Mouse (Mus musculus) c-Kit-positive CD71-positive TER-119-positive erythroid progenitor cells, embryonic 14.5 days (primary cell): ENCODE data around the gene Afdn.
"Not testable (repeated sequence)": the region's sequence is repeated elsewhere in the genome, so short reads cannot be mapped to it uniquely, and the experiment has no call there.

ENCODE experiments used
- DNase-seq: peaks from one replicate; pipeline ENCODE4 v3.0.0-alpha.2; 2013; ENCODE audit warnings: low spot score

Afdn gene

DNA sequence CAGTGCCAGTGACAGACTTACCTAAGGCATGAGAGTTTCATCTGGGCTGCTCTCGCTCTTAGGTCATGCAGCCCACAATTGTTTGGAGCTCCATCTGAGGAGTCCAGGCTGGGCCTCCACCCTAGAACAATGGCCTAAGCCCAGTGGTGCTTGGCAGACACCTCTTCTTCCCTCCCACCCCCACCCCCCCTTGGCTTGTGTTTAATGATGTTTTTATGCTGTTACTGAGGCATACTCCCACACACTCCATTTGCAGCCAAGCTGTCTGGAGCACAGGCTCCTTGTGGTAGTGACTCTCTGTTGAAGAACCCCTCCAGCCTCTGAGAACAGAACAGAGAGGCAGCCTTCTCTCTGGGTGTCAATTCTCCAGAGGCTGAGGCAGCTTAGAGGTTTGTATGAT, 113.9 kb downstream of the Afdn start:
- no peak for DNase-seq

DNA sequence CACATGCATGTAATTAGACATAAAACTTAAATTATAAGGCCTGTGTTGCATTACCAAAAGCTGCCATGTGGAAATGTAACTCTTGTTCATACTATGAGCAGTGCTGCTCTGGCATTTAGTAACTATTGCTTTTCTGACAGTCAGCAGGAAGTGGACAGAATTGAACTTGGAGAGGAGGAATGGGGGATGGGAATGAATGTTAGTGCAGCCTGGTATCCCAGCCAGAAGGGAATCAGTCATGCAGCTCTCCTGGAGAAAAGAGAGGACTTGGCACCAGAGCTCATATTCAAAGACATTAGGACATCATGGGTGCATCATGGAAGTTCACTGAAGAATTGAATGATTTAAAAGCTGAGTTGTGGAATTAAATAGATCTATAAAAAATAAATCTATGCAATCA, 117.1 kb downstream of the Afdn start:
- no peak for DNase-seq

DNA sequence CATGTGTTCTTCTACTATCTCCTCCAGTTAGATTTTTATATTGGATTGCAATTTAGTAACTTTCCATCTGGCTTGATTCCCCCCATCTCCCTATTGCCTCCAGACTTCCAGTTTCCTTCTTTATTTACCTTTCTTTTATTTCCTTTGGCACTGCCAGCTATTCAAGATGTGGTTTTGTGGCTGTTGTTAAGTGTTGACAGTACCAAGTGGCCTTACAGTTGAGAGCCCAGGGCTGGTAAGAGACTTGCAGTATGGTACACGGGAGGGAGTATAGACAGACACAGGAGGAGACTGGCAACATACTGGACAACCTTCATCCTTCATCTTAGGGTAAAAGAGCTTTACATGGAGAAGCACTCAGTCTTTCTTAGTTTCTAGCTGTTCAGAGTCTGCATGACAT, 119.4 kb downstream of the Afdn start:
- DNase-seq = no peak

DNA sequence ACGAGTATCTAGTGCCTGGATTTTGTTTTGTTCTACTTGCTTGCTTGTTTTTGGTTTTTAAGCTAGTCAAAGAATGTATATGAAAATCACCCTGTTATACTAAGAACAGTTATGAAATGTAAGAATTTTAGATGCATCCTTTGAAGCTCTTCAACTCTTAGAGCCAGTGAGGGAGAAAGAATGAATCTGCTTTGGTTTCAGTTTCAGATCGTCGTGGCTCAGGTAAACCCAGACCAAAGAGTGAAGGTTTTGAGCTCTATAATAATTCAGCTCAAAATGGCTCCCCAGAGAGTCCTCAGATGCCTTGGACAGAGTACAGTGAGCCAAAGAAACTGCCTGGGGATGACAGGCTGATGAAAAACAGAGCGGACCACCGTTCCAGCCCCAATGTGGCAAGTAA, 123.2 kb downstream of the Afdn start:
- no peak for DNase-seq

DNA sequence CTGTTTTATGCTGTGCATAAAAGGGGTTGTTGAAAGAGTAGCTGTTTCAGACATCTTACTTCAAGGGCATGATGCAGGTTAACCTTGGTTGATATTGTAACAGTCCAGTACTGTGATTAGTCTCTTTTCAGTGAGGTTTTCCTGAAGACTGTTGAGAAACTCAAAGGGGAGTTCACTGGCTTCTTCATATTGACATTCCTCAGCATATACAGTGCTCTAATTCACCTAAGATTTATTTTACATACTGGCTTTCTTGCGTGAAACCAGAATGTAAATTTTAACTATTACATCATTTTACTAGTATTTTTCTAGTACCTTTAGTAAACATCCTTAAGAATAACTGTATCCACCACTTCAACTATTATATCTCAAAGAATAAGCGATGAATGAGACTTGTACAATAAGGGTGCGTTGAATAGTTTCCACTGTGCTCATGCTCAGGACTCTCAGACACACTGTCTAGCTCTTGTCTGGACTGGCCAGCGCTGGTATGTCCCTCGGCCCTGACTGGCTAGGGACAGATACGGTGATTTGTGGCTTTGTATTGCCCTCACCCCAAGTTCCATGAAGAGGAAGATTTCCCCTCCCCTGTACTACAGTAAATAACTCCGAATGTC, 129.6 kb downstream of the Afdn start:
- DNase-seq = no peak

DNA sequence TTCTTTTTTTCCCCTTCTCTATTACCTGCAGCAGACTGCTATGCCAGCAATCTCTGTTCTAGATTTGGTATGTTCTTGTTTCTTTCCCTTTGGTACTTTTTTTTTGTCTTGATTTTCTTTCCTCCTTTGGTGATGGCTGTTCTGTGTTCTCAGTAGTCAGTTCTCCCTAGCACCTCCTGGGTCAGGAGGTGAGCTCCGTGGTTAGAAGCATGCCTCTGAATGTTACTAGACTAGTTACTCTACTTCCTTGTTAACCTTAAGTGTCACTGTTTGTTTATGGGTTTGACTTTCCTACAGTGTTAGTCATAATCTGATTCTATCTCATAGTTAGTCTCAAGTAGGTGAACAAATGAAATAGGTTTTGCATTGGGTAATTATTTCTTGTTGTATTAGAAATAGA, 130.6 kb downstream of the Afdn start:
- no peak for DNase-seq

DNA sequence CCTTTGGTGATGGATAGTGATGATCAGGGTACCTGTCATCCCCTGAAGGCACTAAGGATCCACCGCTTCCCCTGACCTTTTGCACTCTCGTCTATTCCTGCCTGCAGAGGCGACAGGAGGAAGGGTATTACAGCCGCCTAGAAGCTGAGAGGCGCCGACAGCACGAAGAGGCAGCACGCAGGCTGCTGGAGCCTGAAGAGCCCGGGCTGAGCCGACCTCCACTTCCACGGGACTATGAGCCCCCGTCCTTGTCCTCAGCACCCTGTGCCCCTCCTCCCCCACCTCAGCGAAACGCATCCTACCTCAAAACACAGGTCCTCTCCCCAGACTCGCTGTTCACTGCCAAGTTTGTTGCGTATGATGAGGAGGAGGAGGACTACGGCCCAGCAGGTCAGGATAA, 138.5 kb downstream of the Afdn start:
- no peak for DNase-seq

DNA sequence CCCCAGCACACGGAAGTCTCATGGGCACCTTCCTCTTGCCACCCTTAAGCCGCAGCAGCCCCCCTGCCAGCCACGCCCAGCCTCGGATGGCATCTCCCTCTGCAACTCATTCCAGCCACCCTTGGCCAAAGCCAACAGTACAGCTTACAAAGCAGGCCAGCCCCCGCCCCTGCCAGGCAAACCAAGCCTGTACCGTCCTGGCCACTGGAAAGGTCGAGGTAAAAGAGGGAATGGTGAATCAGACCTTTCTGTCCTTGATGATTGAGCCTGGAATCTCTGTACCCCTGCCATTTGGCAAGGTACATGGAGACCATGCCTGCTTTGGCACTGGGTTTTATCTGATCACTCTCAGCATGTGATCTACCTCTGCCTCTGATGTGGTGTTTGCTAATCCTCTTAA, 138.9 kb downstream of the Afdn start:
- DNase-seq = no peak

DNA sequence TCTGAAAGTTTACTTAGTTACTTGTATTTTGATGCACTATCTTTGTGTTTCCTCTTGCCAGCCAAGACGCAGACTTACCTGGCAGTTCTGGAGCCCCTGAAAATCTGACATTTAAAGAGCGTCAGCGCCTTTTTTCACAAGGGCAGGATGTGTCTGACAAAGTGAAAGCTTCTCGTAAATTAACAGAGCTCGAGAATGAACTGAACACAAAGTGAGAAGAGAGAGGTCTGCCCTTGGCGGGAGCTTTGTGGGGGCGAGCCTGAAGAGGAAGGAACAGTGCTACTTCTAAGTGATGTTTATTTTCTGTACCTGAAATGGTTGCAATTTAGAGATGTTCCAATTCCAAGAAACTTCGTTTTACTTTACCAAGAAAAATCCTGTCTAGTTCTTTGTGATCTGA, 143.5 kb downstream of the Afdn start:
- DNase-seq = no peak

DNA sequence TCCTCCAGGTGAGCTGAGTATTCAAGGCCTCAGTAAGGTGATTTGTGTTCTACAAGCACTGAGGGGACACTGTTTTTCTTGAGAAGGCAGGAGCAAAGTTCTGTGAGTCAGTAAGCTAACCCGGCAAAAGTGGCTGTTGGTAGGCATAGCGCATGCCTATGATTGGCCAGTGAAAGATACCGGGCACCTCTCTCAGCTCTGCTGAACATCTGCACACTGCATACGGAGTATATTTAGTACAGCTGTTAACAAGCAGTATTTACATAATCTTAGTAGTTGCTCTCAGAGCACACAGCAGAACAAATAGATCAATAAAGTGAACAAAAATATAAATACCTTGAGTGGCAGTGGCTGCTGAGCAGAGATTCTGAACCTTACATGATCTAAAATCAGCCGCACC, 146.7 kb downstream of the Afdn start:
- DNase-seq = no peak

DNA sequence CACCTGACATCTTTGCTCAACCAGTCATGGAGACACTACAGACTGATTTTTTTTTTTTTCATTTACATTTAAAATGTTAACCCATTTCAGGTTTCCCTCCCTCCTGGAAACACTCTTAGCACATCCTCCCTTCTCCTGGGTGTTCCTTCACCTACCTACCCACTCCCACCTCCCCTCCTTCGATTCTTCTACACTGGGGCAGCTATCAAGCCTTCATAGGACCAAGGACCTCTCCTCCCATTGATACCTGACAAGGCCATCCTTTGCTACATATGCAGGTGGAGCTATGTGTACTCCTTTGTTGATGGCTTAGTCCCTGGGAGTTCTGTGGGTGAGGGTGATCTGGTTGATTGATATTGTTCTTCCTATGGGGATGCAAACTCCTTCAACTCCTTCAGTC, 147.3 kb downstream of the Afdn start:
- no peak for DNase-seq

DNA sequence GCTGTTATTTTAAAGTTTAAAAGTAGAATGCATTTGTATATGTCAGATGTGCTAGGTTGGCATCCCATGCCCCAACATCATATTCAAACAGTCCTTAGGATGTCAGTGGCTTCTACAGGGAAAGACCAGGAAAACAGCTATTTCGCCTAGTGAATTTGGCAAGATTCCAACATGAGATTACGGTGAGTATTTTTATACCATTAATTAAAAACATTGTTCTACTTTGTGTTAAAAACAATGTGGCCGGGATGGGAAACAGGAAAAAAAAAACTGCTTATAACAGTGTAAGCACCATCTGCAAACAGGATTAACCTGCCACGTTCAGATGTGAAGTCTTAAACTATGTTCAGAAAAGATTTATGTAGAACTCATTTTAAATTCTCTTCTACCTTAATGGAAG, 153.6 kb downstream of the Afdn start:
- DNase-seq = no peak

DNA sequence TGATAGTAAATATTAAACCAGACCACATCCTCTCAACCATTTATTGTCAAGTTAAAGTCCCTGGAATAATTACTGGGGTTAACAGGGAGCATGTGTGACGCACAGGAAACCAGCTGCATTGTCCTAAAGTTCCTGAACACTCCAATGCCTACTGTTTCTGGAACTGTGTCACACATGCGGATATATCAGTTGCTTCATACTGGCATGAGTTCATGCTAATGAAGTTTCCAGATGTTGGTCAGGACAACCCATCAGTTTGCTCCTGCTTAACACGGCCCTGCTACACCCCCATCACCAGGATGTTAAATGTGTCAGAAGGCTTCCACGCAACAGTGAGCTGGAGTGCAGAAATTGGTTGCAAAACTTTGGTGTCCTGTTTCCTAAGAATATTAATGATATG, 154.2 kb downstream of the Afdn start:
- DNase-seq = no peak

DNA sequence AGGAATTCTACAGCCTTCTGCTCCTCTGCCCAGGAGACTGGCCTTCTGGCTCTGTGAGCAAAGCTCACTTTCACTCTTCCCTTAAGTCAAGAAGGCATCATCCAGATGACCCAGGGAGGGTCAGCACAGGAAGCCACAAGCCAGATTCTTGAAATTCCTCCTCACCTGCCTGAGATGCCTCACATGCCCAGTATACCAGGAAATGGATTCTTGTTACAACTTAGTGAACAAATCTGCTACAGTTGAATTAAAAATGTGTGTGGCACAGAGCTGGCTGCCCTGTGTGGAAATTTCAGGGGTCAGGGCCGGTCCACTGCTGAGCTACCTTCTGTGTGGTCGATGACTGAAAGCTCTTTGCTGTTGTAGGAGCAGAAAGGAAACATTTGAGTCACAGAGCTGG, 160.4 kb downstream of the Afdn start:
- no peak for DNase-seq

DNA sequence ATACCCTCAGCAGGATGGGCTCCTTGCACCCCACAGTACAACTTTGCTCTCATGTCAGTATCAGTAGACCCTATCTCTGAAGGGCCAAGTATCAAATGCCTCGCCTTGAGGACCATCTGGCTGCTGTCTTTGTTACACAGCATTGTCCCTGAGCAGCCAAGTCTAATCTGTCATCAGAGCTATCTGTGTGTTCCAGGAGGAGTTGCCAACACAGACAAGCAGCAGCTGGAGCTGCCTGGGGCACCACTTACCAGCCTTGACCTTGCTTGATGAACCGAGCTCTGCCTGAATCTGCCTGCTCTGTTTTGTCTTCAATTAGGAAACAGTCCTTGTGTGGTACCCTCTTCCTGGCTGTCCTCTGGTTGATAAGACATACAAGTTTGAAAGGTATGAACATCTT, 163.1 kb downstream of the Afdn start:
- DNase-seq = no peak

DNA sequence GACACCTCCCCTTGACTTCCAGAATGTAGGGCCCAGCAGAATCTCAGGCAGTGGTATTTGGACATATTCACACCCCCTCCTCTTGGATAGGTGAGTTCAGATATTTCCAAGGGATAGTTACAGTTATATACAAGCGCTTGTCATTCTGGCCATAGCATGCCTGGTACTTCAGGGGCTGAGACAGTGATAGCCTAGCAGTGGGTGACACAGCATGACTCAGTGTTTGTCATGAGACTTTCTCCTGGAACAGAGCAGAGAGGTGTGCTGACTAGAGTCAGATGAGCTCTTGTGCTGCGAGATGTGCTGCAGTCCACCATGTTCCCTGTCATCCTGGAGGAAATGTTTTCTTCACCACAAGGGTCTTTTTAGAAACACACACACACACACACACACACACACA, 164.2 kb downstream of the Afdn start:
- no peak for DNase-seq

DNA sequence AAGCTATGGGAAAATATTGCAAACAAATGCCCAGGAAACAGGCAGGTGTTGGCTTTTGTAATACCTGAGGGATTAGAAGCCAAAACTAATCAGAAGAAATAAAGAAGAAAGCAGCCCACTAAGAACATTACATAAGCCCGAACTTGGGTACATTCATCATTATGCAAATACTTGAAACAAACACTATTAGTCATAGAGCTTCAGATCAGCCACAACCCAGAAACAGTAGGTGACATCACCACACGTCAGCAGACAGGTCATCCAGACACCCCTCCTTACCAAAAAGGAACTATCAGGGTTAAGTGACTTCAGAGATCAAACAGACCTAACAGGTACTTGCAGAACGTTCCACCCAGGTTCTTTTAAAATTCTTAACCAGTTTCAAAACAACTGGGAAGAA, 165.6 kb downstream of the Afdn start:
- no peak for DNase-seq

DNA sequence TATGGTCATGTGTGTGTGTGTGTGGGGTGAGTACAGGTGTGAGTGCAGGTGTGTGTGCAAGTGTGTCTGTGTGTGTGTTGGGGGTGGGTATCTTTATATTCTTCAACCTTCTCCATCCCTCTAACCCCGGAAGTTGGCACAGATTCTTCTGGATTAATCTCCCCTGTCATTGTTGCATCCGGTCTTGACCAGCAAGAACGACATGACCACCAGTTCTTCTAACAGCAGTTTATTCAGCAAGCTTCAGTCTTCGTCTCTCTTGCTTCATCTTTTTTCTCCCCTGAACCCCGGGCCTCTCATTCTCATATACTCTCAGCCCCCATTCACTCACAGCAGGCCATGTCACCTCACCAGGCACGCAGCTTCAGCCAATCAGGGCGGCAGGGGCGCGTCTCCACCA, 170.1 kb downstream of the Afdn start:
- no peak for DNase-seq

DNA sequence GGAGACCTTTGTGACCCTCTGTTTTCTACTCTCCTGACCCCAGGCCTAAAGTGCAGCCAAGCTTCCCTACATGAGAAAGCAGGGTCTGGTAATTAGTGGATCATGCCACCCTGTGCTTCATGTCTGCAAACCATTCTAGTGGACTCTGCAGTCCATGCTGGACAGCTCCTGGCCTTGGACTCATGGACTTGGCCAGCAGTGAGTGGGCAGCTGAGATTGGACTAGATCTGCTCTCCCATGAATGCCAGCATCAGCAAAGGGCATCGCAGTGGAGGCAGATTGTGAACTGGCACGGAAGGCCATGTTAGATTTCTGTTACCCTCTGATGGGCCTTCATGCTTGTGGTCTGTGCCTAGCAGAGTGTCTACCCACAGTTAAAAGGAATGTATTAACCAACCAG, 175.0 kb downstream of the Afdn start:
- not testable (repeated sequence) for DNase-seq

DNA sequence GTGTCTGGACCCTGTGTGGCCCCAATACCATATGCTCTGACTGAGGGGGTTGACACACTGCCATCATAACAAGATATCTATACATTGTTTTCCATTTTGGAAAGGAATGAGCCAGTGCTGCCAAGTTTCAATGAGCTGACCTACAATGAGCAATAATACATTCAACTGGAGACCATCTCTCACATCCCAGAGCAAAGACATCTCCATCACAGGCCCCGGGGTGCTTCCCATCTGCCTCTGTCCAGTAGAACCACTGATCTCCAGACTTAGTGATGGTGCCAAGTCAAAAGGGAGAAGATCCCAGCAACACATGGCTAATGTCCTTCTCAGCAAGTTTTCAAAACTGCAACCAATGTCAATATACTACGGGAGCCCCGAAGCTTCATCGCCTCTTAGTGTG, 177.4 kb downstream of the Afdn start:
- DNase-seq = no peak

DNA sequence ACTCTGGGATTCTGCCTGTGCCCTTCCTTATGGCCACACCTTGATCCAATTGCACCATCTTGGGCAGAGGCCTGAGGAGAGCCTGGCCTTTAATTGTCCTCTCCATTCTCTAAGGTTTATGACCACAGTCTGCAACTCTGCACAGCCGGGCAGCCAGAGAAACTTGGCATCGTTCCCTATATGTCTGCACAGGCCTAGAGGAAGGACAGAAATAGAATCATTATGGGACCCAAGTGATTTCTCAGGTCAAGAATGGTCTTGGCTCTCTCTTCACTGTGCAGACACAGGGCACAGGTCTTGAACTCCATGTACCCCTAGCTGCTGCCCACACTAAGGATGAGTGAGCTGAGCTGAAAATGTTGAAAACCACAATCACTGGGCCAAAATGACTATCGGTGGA, 178.3 kb downstream of the Afdn start:
- DNase-seq = no peak

DNA sequence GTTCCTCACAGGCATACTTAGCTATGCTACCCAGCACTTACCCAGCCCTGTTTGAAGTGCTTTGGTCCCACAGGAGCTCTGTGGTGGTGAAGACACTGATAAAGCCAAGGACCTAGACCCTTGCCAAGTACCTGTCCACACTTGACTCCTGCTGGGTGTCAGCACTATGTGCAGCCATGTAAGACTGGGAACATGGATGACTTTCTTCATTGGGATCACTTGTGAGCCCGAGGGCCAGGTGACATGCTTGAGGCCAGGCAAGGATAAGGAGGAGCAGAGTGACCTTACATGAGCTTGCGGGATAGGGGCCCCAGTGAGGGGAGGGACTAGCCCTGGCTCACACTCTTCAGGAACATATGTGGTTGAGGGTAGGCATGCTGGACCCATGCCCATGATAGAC, 178.9 kb downstream of the Afdn start:
- DNase-seq = not testable (repeated sequence)

DNA sequence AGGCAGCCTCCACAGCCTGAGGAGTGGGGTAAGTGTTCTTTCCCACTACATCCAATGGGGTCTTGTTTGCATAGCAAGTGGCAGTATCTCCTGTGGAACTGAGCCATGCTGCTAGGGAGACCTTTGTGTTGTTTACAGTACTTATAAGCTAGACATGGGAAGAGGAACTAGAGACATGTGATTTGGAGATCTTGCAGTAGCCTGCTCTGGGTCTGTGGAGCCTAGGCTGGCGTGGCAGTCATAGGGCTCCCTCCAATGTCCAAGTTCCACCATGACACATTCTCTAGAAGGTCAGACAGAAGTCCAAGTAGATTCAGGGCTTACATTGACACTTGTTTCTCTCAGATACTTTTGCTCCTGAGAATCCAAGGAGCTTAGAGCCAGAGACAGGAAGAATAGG, 180.1 kb downstream of the Afdn start:
- DNase-seq = no peak

DNA sequence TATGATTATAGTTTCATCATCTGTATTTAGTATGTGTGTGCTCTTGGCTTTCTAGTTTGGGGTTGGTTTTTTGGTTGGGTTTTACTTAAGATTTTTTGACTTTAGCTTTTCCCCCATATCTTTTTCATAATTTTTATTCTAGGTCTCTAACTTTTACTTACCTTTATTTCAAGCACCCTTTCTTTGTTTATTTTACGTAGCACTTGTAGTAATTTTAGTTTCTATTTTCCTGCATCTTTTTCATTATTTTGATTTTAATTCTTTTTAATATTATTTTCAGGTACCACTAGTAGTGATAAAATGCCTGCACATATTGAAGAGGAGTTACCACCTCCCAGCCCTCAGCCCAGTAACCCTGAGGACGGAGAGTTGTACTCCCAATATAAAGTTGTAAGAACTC, 187.7 kb downstream of the Afdn start, which contains the start of gene Gm7168:
Gene Gm7168, plus strand, starts transcription at position 301 of the 400 bp plus-strand sequence.
- not testable (repeated sequence) for DNase-seq

DNA sequence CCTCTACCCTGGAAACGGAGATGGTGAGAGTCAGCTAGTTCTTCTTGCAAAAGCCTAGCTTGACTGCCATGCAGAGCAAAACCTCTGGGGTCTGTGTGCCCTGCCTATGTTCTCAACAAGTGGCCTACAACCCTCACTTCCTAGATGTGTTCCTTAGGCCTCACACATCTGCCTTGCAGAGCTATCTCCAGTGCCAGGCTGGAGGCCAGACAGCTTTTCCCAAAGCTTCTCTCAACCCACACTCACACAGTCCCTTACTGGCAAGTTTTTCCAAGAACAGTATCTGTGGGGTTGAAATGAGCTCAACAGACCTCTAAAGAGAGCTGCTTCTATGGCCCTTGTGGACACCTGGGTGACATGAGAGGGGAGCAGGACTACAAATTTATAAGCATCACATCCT, 191.2 kb downstream of the Afdn start:
- not testable (repeated sequence) for DNase-seq
